Mouse (Mus musculus) forebrain, embryonic 12.5 days (tissue): ENCODE results near the gene Carmil1. TPM values are rescaled to one million over a fixed set of nuclear protein-coding genes. Genes with fewer than 3 reads are reported as not detected.

Experiments
- ATAC-seq: fragments of 200-750 bp; cut with Nextera tagmentation; 2 replicates; pipeline ENCODE4 v1.8.0; 2017; ENCODE audit warnings: moderate TSS enrichment; ENCODE audit not compliant: low FRiP score
- H3K27ac ChIP-seq: fragments of 300-500 bp; sonication (generic); 2 replicates; pipeline ENCODE4 v1.5.1; 2016; ENCODE audit warnings: mild to moderate bottlenecking
- H3K27me3 ChIP-seq: fragments of 300-500 bp; sonication (generic); 2 replicates; pipeline ENCODE4 v1.6.1; 2016; ENCODE audit warnings: mild to moderate bottlenecking
- H3K36me3 ChIP-seq: fragments of 300-500 bp; sonication (generic); replicated peaks from 2 replicates; pipeline ENCODE4 v1.6.1; 2016; ENCODE audit warnings: mild to moderate bottlenecking
- H3K4me1 ChIP-seq: fragments of 300-500 bp; sonication (generic); 2 replicates; pipeline ENCODE4 v1.6.1; 2016
- H3K4me2 ChIP-seq: fragments of 300-500 bp; sonication (generic); 2 replicates; pipeline ENCODE4 v1.6.1; 2016; ENCODE audit warnings: mild to moderate bottlenecking, moderate library complexity
- H3K4me3 ChIP-seq: fragments of 300-500 bp; sonication (generic); replicated peaks from 2 replicates; pipeline ENCODE4 v1.5.1; 2016; ENCODE audit warnings: mild to moderate bottlenecking
- H3K9ac ChIP-seq: fragments of 300-500 bp; sonication (generic); 2 replicates; pipeline ENCODE4 v1.6.1; 2016; ENCODE audit warnings: mild to moderate bottlenecking
- H3K9me3 ChIP-seq: fragments of 300-500 bp; sonication (generic); 2 replicates; pipeline ENCODE4 v1.6.1; 2016
- WGBS: fragments of 180-500 bp; shearing (Covaris S2); methylation state at CpG from one replicate; pipeline ENCODE4 v1.1.7; 2016; 5-methylcytosine and 5-hydroxymethylcytosine counted together
- polyA plus RNA-seq: library from polyadenylated mRNA; unstranded; fragments of >200 nt; fragmentation: Nextera tagmentation; extraction: Ambion mirVana; gene quantifications from 2 replicates; pipeline ENCODE4 v1.2.1, GENCODE M21; 2016

The Carmil1 gene
- polyA plus RNA-seq, 1 experiment from 2014 or later = 25.3 TPM

GRCm38 (mm10) chr13:24159190-24159965 lies 121.2 kb downstream of the Carmil1 start:
- H3K4me1 ChIP-seq = peaks cover 6% of the 10 kb centered on the region; the same call in 1 of the 2 replicates
- no peaks in the 10 kb centered on the region for H3K27me3 ChIP-seq
- WGBS = 89% methylated on average over 8 of the region's 8 CpGs
- H3K27ac ChIP-seq = no peak overlapping the region
- H3K9ac ChIP-seq = no peak overlapping the region
- H3K4me3 ChIP-seq = no peak overlapping the region
- H3K4me2 ChIP-seq = no peak overlapping the region
- no peak for ATAC-seq
- H3K9me3 ChIP-seq = no peaks in the 10 kb centered on the region
- H3K36me3 ChIP-seq = no peaks in the 10 kb centered on the region

- Histone ChIP-seq H3K9me3 (no peaks in the 10 kb centered on the region), H3K9ac (no peak overlapping the region), H3K4me3 (no peak overlapping the region), H3K36me3 (no peaks in the 10 kb centered on the region), H3K27ac (no peak overlapping the region), H3K4me2 (no peak overlapping the region), H3K4me1 (peaks cover 6% of the 10 kb centered on the region; the same call in 1 of the 2 replicates), H3K27me3 (no peaks in the 10 kb centered on the region)
- WGBS = 84% methylated on average over 10 of the region's 10 CpGs
- no peak for ATAC-seq
These were observed 123.0 kb downstream of the Carmil1 start for GRCm38 (mm10) chr13:24157560-24158011.

- ATAC-seq = no peak
- no peaks in the 10 kb centered on the region for H3K9me3 ChIP-seq
- H3K4me3 ChIP-seq = no peak overlapping the region
- H3K4me2 ChIP-seq = no peak overlapping the region
- WGBS = 48% methylated on average over 6 of the region's 6 CpGs
- H3K4me1 ChIP-seq = peaks cover 15% of the 10 kb centered on the region
- H3K27ac ChIP-seq = no peak overlapping the region
- no peaks in the 10 kb centered on the region for H3K36me3 ChIP-seq
- H3K27me3 ChIP-seq = no peaks in the 10 kb centered on the region
- no peak overlapping the region for H3K9ac ChIP-seq
These were observed 125.4 kb downstream of the Carmil1 start for GRCm38 (mm10) chr13:24155190-24155589.

DNA sequence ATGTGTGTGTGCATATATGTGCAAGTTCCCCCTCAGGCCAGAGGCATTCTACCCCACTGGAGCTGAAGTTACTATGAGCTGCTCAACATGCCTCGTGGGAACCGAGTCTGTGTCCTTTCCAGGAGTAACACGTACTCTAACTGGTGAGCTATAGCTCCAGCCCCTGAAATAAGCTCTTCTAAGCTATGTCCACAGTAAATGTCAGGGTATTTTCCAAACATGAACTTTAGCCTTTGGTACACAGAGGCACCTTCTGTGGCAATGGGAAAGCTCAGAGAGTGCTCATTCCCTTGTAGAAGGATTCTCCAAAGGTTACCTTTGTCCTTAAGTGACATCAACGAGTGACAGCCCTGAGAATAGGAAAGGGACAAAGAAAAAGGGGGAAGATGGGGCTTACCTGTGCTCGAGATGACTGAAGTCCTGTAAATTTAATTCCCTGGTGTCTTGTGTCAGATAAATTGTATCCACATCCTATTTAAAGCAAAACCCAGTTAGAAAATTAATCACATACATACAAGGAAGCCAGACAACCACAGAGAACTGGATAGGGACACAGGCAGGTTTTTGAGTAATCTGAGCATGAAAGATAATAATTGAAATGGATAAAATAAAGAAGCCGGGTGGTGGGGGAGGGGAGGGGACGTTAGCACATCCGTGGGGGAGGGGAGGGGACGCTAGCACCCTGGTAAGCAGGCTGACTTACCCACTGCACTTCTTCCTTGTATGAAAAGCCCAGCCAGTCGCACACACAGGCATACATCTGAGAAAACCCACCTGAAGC lies 126.1 kb downstream of the Carmil1 start:
- no peaks in the 10 kb centered on the region for H3K36me3 ChIP-seq
- ATAC-seq = no peak
- 59% methylated on average over 10 of the region's 10 CpGs for WGBS

GRCm38 (mm10) chr13:24152610-24153009 lies 128.0 kb downstream of the Carmil1 start:
- H3K9me3 ChIP-seq = no peaks in the 10 kb centered on the region
- H3K27me3 ChIP-seq = no peaks in the 10 kb centered on the region
- H3K36me3 ChIP-seq = no peaks in the 10 kb centered on the region
- H3K4me3 ChIP-seq = no peak overlapping the region
- no peak overlapping the region for H3K4me2 ChIP-seq
- no peak overlapping the region for H3K27ac ChIP-seq
- WGBS = 69% methylated on average over 7 of the region's 7 CpGs
- H3K9ac ChIP-seq = no peak overlapping the region
- ATAC-seq = no peak
- peaks cover 15% of the 10 kb centered on the region for H3K4me1 ChIP-seq

More for the DNA sequence above, 126.1 kb downstream of the Carmil1 start:
- H3K27me3 ChIP-seq = no peaks in the 10 kb centered on the region
- no peak overlapping the region for H3K4me3 ChIP-seq
- H3K27ac ChIP-seq = no peak overlapping the region
- H3K4me2 ChIP-seq = no peak overlapping the region
- H3K9me3 ChIP-seq = no peaks in the 10 kb centered on the region
- peaks cover 15% of the 10 kb centered on the region for H3K4me1 ChIP-seq
- no peak overlapping the region for H3K9ac ChIP-seq

- H3K4me1 ChIP-seq = peaks cover 15% of the 10 kb centered on the region
- H3K4me2 ChIP-seq = no peak overlapping the region
- H3K9ac ChIP-seq = no peak overlapping the region
- H3K9me3 ChIP-seq = no peaks in the 10 kb centered on the region
- WGBS = 28% methylated on average over 6 of the region's 6 CpGs
- H3K27me3 ChIP-seq = no peaks in the 10 kb centered on the region
- H3K27ac ChIP-seq = no peak overlapping the region
- H3K4me3 ChIP-seq = no peak overlapping the region
- ATAC-seq = no peak
- H3K36me3 ChIP-seq = no peaks in the 10 kb centered on the region
These were observed 129.3 kb downstream of the Carmil1 start for GRCm38 (mm10) chr13:24151335-24151734.

DNA sequence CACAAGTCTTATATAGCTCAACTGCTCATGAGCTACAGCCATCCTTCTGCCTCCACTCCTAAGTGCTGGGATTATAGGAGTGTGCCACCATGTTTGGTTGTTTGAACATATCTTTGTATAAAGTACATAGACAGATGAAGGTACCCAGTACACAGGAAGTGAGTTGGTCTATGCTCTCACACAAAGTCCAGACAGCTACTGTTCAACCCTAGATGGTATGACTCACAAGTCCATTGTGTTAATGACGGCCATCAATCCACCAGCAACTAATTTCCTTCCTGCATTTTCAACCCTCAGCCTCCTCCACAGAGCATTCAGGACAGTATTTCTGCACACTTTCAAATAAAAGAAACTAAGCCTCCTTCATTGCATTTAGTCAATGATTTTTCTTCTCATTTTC lies 132.0 kb downstream of the Carmil1 start:
- 86% methylated on average over 1 of the region's 1 CpGs for WGBS
- no peak for ATAC-seq
- Histone ChIP-seq H3K27me3 (no peaks in the 10 kb centered on the region), H3K4me2 (no peak overlapping the region), H3K9me3 (no peaks in the 10 kb centered on the region), H3K4me3 (no peak overlapping the region), H3K36me3 (no peaks in the 10 kb centered on the region), H3K27ac (no peak overlapping the region), H3K9ac (no peak overlapping the region), H3K4me1 (peaks cover 9% of the 10 kb centered on the region; the same call in 1 of the 2 replicates)

DNA sequence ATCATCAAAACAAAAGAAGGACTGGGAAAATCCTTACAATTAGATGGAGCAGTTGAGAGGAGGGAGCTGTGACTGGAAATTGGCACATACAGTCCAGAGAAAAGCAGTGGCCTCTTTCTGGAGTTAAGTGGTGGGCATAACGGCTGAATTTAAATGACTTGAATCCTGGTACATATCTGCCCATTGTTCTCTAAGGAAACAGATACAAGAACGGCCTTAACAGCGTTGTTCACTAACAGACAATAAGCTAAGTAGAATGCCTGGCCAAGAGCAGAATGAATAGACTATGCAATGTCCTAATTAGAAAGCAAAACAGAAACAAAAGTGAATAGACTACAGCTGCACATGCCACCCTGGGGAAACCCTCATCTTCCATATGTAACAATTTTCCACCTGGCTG lies 133.6 kb downstream of the Carmil1 start:
- Histone ChIP-seq H3K4me2 (no peak overlapping the region), H3K4me1 (peaks cover 9% of the 10 kb centered on the region; the same call in 1 of the 2 replicates), H3K9me3 (no peaks in the 10 kb centered on the region), H3K27ac (no peak overlapping the region), H3K9ac (no peak overlapping the region), H3K36me3 (no peaks in the 10 kb centered on the region), H3K4me3 (no peak overlapping the region), H3K27me3 (no peaks in the 10 kb centered on the region)
- ATAC-seq = no peak
- WGBS = 59% methylated on average over 3 of the region's 3 CpGs

- ATAC-seq = no peak
- Histone ChIP-seq H3K9ac (no peak overlapping the region), H3K36me3 (no peaks in the 10 kb centered on the region), H3K27ac (no peak overlapping the region), H3K9me3 (no peaks in the 10 kb centered on the region), H3K4me2 (no peak overlapping the region), H3K27me3 (no peaks in the 10 kb centered on the region), H3K4me1 (peaks cover 4% of the 10 kb centered on the region; the same call in 1 of the 2 replicates), H3K4me3 (no peak overlapping the region)
- WGBS = 93% methylated on average over 5 of the region's 5 CpGs
These were observed 134.1 kb downstream of the Carmil1 start for GRCm38 (mm10) chr13:24146541-24146940.

GRCm38 (mm10) chr13:24144858-24145257 lies 135.7 kb downstream of the Carmil1 start:
- H3K27ac ChIP-seq = no peak overlapping the region

GRCm38 (mm10) chr13:24144141-24144540 lies 136.5 kb downstream of the Carmil1 start:
- no peaks in the 10 kb centered on the region for H3K36me3 ChIP-seq
- ATAC-seq = no peak
- WGBS = 83% methylated on average over 2 of the region's 2 CpGs

More at GRCm38 (mm10) chr13:24144858-24145257, 135.7 kb downstream of the Carmil1 start:
- no peaks in the 10 kb centered on the region for H3K36me3 ChIP-seq
- no peaks in the 10 kb centered on the region for H3K4me1 ChIP-seq
- H3K4me3 ChIP-seq = no peak overlapping the region
- H3K9ac ChIP-seq = no peak overlapping the region
- H3K27me3 ChIP-seq = no peaks in the 10 kb centered on the region
- H3K4me2 ChIP-seq = no peak overlapping the region
- ATAC-seq = no peak
- no peaks in the 10 kb centered on the region for H3K9me3 ChIP-seq
- WGBS = 42% methylated on average over 4 of the region's 4 CpGs

GRCm38 (mm10) chr13:24136836-24137235 lies 143.8 kb downstream of the Carmil1 start:
- no peaks in the 10 kb centered on the region for H3K9me3 ChIP-seq
- H3K4me2 ChIP-seq = no peak overlapping the region
- peaks cover 12% of the 10 kb centered on the region; the same call in 1 of the 2 replicates for H3K4me1 ChIP-seq
- no peak overlapping the region for H3K4me3 ChIP-seq
- WGBS = 91% methylated on average over 5 of the region's 5 CpGs
- no peaks in the 10 kb centered on the region for H3K36me3 ChIP-seq
- H3K27me3 ChIP-seq = no peaks in the 10 kb centered on the region
- ATAC-seq = no peak
- H3K9ac ChIP-seq = no peak overlapping the region
- H3K27ac ChIP-seq = no peak overlapping the region

More at GRCm38 (mm10) chr13:24144141-24144540, 136.5 kb downstream of the Carmil1 start:
- Histone ChIP-seq H3K27me3 (no peaks in the 10 kb centered on the region), H3K4me2 (no peak overlapping the region), H3K9me3 (no peaks in the 10 kb centered on the region), H3K27ac (no peak overlapping the region), H3K9ac (no peak overlapping the region), H3K4me1 (no peaks in the 10 kb centered on the region), H3K4me3 (no peak overlapping the region)
